Mouse (Mus musculus) midbrain, postnatal 0 days (tissue): ENCODE measurements around the gene Ccnt2. TPM values are rescaled to one million over a fixed set of nuclear protein-coding genes. Genes with fewer than 3 reads are reported as not detected.

Experiments
- ATAC-seq: fragments of 200-750 bp; cut with Nextera tagmentation; 2 replicates; pipeline ENCODE4 v1.8.0; 2017; ENCODE audit warnings: moderate number of reproducible peaks, mild to moderate bottlenecking, moderate TSS enrichment, moderate library complexity; ENCODE audit not compliant: low FRiP score
- DNase-seq: peaks from one replicate; pipeline ENCODE4 v3.0.0-alpha.2; 2015; ENCODE audit warnings: low spot score
- H3K27ac ChIP-seq: fragments of 300-500 bp; sonication (generic); 2 replicates; pipeline ENCODE4 v1.5.1; 2014; ENCODE audit warnings: low read depth, mild to moderate bottlenecking, low read length, mixed read lengths
- H3K27me3 ChIP-seq: fragments of 300-500 bp; sonication (generic); 2 replicates; pipeline ENCODE4 v1.6.1; 2014; ENCODE audit warnings: low read length, control low read depth, mixed read lengths; ENCODE audit not compliant: insufficient read depth
- H3K36me3 ChIP-seq: fragments of 300-500 bp; sonication (generic); 2 replicates; pipeline ENCODE4 v1.6.1; 2014; ENCODE audit warnings: low read length, control low read depth, mixed read lengths; ENCODE audit not compliant: insufficient read depth
- H3K4me1 ChIP-seq: fragments of 300-500 bp; sonication (generic); 2 replicates; pipeline ENCODE4 v1.6.1; 2014; ENCODE audit warnings: mild to moderate bottlenecking, control low read depth, antibody characterized with exemption, low read length, mixed read lengths; ENCODE audit not compliant: insufficient read depth
- H3K4me2 ChIP-seq: fragments of 300-500 bp; sonication (generic); 2 replicates; pipeline ENCODE4 v1.6.1; 2014; ENCODE audit warnings: low read depth, mild to moderate bottlenecking, low read length, mixed read lengths; ENCODE audit not compliant: poor library complexity, severe bottlenecking
- H3K4me3 ChIP-seq: fragments of 300-500 bp; sonication (generic); 2 replicates; pipeline ENCODE4 v1.5.1; 2014; ENCODE audit warnings: low read depth, mild to moderate bottlenecking, low read length, moderate library complexity
- H3K9ac ChIP-seq: fragments of 300-500 bp; sonication (generic); replicated peaks from 2 replicates; pipeline ENCODE4 v1.6.1; 2014; ENCODE audit warnings: mild to moderate bottlenecking, low read length, moderate library complexity, mixed read lengths; ENCODE audit not compliant: poor library complexity, severe bottlenecking
- H3K9me3 ChIP-seq: fragments of 300-500 bp; sonication (generic); 2 replicates; pipeline ENCODE4 v1.6.1; 2016; ENCODE audit warnings: low read length, control low read depth
- CTCF ChIP-seq: IDR thresholded peaks from 2 replicates; pipeline ENCODE4 v1.5.1; 2016; ENCODE audit warnings: antibody characterized with exemption, mild to moderate bottlenecking
- WGBS: fragments of 180-500 bp; shearing (Covaris S2); extraction: QIAGEN DNeasy Blood & Tissue Kit; methylation state at CpG from one replicate; pipeline ENCODE4 v1.1.7; 2014; 5-methylcytosine and 5-hydroxymethylcytosine counted together
- polyA plus RNA-seq: library from polyadenylated mRNA; unstranded; fragments of >200 nt; fragmentation: Nextera tagmentation; extraction: Ambion mirVana; gene quantifications from 2 replicates; pipeline ENCODE4 v1.2.1, GENCODE M21; 2015
- total RNA-seq: library from RNA; depleted of rRNA; stranded (reverse); fragments of >200 nt; gene quantifications from 2 replicates; pipeline ENCODE4 v1.2.3, GENCODE M21; 2014

Ccnt2 gene
- total and polyA plus RNA-seq, 2 experiments from 2014 or later = 30.3 to 31.0 TPM

GRCm38 (mm10) chr1:127796341-127796740 lies 22.4 kb downstream of the Ccnt2 start:
- Histone ChIP-seq H3K4me1 (no peaks in the 10 kb centered on the region), H3K27ac (no peak overlapping the region), H3K27me3 (no peaks in the 10 kb centered on the region), H3K36me3 (0 out of 2 replicates have a peak, but pooled peaks cover 4% of the 10 kb centered on the region), H3K4me2 (no peak overlapping the region), H3K9me3 (no peaks in the 10 kb centered on the region), H3K4me3 (no peak overlapping the region), H3K9ac (no peak overlapping the region)
- WGBS = 74% methylated on average over 4 of the region's 4 CpGs
- ATAC-seq (no peak), DNase-seq (no peak)
- TF ChIP-seq CTCF = no peak

- TF ChIP-seq CTCF = no peak
- DNase-seq = no peak
- H3K9ac ChIP-seq = no peak overlapping the region
- no peaks in the 10 kb centered on the region for H3K9me3 ChIP-seq
- H3K4me1 ChIP-seq = no peaks in the 10 kb centered on the region
- H3K36me3 ChIP-seq = 0 out of 2 replicates have a peak, but pooled peaks cover 6% of the 10 kb centered on the region
- WGBS = 75% methylated on average over 1 of the region's 1 CpGs
- H3K27me3 ChIP-seq = no peaks in the 10 kb centered on the region
- no peak overlapping the region for H3K4me3 ChIP-seq
- ATAC-seq = no peak
- H3K4me2 ChIP-seq = no peak overlapping the region
- H3K27ac ChIP-seq = no peak overlapping the region
Measured at GRCm38 (mm10) chr1:127796752-127797151, 22.8 kb downstream of the Ccnt2 start.

GRCm38 (mm10) chr1:127802916-127803315 lies 29.0 kb downstream of the Ccnt2 start:
- H3K27ac ChIP-seq = no peak overlapping the region
- ATAC-seq (no peak), DNase-seq (no peak)
- no peak overlapping the region for H3K4me2 ChIP-seq
- no peak for TF ChIP-seq CTCF
- no peaks in the 10 kb centered on the region for H3K9me3 ChIP-seq
- H3K4me1 ChIP-seq = no peaks in the 10 kb centered on the region
- no peaks in the 10 kb centered on the region for H3K27me3 ChIP-seq
- 89% methylated on average over 8 of the region's 8 CpGs for WGBS
- no peak overlapping the region for H3K4me3 ChIP-seq
- H3K9ac ChIP-seq = no peak overlapping the region
- peaks cover 31% of the 10 kb centered on the region for H3K36me3 ChIP-seq

- no peak for TF ChIP-seq CTCF
- Histone ChIP-seq H3K4me3 (no peak overlapping the region), H3K27me3 (no peaks in the 10 kb centered on the region), H3K9ac (no peak overlapping the region), H3K27ac (no peak overlapping the region), H3K4me1 (no peaks in the 10 kb centered on the region), H3K4me2 (no peak overlapping the region), H3K36me3 (peaks cover 9% of the 10 kb centered on the region), H3K9me3 (no peaks in the 10 kb centered on the region)
- WGBS = 96% methylated on average over 7 of the region's 7 CpGs
- ATAC-seq (no peak), DNase-seq (no peak)
Measured at GRCm38 (mm10) chr1:127808671-127809070, 34.7 kb downstream of the Ccnt2 start.

- TF ChIP-seq CTCF = no peak
- Histone ChIP-seq H3K27ac (no peak overlapping the region), H3K4me3 (no peak overlapping the region), H3K9me3 (no peaks in the 10 kb centered on the region), H3K27me3 (no peaks in the 10 kb centered on the region), H3K36me3 (no peaks in the 10 kb centered on the region), H3K4me2 (no peak overlapping the region), H3K9ac (no peak overlapping the region), H3K4me1 (no peaks in the 10 kb centered on the region)
- no peak for DNase-seq
- ATAC-seq = no peak
- 32% methylated on average over 7 of the region's 7 CpGs for WGBS
Measured at GRCm38 (mm10) chr1:127812929-127813328, 39.0 kb downstream of the Ccnt2 start.

- ATAC-seq (no peak), DNase-seq (no peak)
- H3K36me3 ChIP-seq = no peaks in the 10 kb centered on the region
- no peak overlapping the region for H3K9ac ChIP-seq
- H3K4me3 ChIP-seq = no peak overlapping the region
- no peaks in the 10 kb centered on the region for H3K4me1 ChIP-seq
- H3K4me2 ChIP-seq = no peak overlapping the region
- H3K27me3 ChIP-seq = no peaks in the 10 kb centered on the region
- 88% methylated on average over 6 of the region's 6 CpGs for WGBS
- no peak for TF ChIP-seq CTCF
- no peak overlapping the region for H3K27ac ChIP-seq
- no peaks in the 10 kb centered on the region for H3K9me3 ChIP-seq
Measured at GRCm38 (mm10) chr1:127816381-127816780, 42.4 kb downstream of the Ccnt2 start.
